Mouse (Mus musculus): ENCODE results near the gene Bmp10.
A peak's percentile ranks its signal among the peaks of the same experiment; 100 is the strongest.

Bmp10 gene

GRCm38 (mm10) chr6:87428487-87429044 lies at the start of gene Bmp10:
Gene Bmp10 (plus strand): TSS chr6:87428994.
- DNase-seq (ENCODE audit: low spot score): no peak

- DNase-seq (ENCODE audit: low spot score): peak; percentile 23
Measured at GRCm38 (mm10) chr6:87383926-87384691, 44.7 kb upstream of the Bmp10 start.

- no peak for DNase-seq (ENCODE audit: low spot score)
Measured at GRCm38 (mm10) chr6:87384761-87385160, 44.0 kb upstream of the Bmp10 start.

- peak; percentile 66 for DNase-seq (ENCODE audit: low spot score)
Measured at GRCm38 (mm10) chr6:87386203-87386602, 42.6 kb upstream of the Bmp10 start.

GRCm38 (mm10) chr6:87386681-87387080 lies 42.1 kb upstream of the Bmp10 start:
- DNase-seq (ENCODE audit: low spot score): no peak

- peak; percentile 16 for DNase-seq (ENCODE audit: low spot score)
Measured at GRCm38 (mm10) chr6:87388877-87389276, 39.9 kb upstream of the Bmp10 start, which contains the start of gene Gkn3. Gene Gkn3 (minus strand): TSS chr6:87388935.

GRCm38 (mm10) chr6:87389455-87389989 lies 39.3 kb upstream of the Bmp10 start:
- DNase-seq (ENCODE audit: low spot score): no peak

GRCm38 (mm10) chr6:87393466-87394205 lies 35.2 kb upstream of the Bmp10 start:
- peak; percentile 32 for DNase-seq (ENCODE audit: low spot score)

- peak; percentile 10 for DNase-seq (ENCODE audit: low spot score)
Measured at GRCm38 (mm10) chr6:87394783-87395182, 34.0 kb upstream of the Bmp10 start.

GRCm38 (mm10) chr6:87399137-87399536 lies 29.7 kb upstream of the Bmp10 start:
- peak; percentile 72 for DNase-seq (ENCODE audit: low spot score)

GRCm38 (mm10) chr6:87399886-87400566 lies 28.8 kb upstream of the Bmp10 start:
- DNase-seq (ENCODE audit: low spot score): no peak

- no peak for DNase-seq (ENCODE audit: low spot score)
Measured at GRCm38 (mm10) chr6:87401456-87401855, 27.3 kb upstream of the Bmp10 start.

GRCm38 (mm10) chr6:87412011-87412410 lies 16.8 kb upstream of the Bmp10 start:
- no peak for DNase-seq (ENCODE audit: low spot score)

GRCm38 (mm10) chr6:87422304-87422703 lies 6.5 kb upstream of the Bmp10 start:
- DNase-seq (ENCODE audit: low spot score): peak; percentile 5

GRCm38 (mm10) chr6:87424037-87424816 lies 4.6 kb upstream of the Bmp10 start:
- no peak for DNase-seq (ENCODE audit: low spot score)

GRCm38 (mm10) chr6:87426954-87427353 lies 1.8 kb upstream of the Bmp10 start:
- DNase-seq (ENCODE audit: low spot score): no peak

GRCm38 (mm10) chr6:87427616-87428015 lies 1.2 kb upstream of the Bmp10 start:
- DNase-seq (ENCODE audit: low spot score): no peak

- DNase-seq (ENCODE audit: low spot score): no peak
Measured at GRCm38 (mm10) chr6:87435791-87436190, 7.0 kb downstream of the Bmp10 start.

GRCm38 (mm10) chr6:87436745-87437144 lies 8.0 kb downstream of the Bmp10 start:
- DNase-seq (ENCODE audit: low spot score): no peak

GRCm38 (mm10) chr6:87443253-87443652 lies 14.5 kb downstream of the Bmp10 start:
- DNase-seq (ENCODE audit: low spot score): no peak

- no peak for DNase-seq (ENCODE audit: low spot score)
Measured at GRCm38 (mm10) chr6:87445222-87445621, 16.4 kb downstream of the Bmp10 start.

Data from lung, postnatal 25 days (tissue).